Mouse (Mus musculus) cerebellum, adult 11 months (tissue): ENCODE measurements around the gene Scn1b.

Experiments
- DNase-seq: peaks from one replicate; pipeline ENCODE4 v3.0.0; 2022

The Scn1b gene

DNA sequence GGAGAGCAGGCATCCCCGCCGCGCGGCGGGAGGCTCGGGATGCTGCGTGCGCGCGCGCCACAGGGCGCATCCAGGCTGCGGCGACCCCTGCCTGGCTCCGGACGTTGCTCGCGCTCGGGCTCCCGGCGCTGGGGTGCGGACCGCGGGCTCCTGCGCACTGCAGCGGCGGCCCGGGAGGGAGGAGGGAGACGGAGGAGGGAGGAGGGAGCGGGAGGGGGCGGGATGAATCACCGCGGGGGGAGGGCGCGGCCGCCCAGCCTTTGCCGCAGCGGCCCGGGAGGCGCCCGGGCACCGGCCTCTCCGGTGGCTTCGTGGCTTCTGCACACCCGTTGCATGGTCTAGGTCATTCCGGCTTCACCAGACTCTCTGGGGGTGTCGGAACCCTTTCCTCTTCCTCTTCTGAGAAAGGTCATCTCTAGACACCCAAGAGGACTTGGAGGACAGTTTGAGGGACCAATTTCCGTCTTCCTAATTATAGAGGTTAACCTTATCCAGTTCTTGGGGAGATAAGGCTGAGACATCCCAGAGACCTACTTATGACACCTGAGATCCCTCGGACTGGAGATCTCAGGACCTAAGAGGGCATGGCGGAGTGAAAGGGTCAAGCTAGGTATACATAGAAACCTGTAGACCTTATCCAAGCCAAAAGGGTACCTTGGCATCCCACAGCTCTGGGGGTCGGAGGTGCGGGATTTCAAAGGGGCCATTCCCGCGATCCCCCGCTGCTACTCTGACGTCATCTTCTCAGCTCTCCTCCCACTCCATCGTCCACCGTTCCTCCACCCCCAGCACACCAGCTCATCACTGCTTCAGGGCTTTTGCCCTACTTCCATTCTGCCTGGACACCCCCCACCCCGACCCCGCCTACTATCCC lies at the start of gene Scn1b:
Scn1b (minus strand) TSS at position 153 of the 874 bp plus-strand sequence.
- peak; percentile 78 for DNase-seq

DNA sequence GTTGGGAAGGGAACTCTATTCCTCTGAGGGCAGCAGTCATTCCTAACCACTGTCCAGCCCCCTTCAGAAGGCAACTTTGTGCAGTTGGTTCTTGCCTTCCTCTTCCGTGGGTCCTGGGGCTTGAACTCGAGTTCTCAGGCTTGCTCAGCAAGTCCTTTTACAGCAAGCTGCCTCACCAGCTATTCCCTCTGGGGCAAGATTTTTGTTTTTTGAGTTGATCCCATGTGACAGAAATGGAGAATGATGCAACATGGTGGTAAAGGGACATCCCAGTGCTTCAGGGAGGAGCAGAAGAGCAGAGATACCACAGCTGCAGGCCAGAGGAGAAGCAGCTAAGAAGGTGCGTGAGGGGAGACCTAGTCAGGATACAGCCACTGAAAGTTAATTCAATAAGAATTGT lies 48.3 kb upstream of the Scn1b start:
- DNase-seq: no peak

DNA sequence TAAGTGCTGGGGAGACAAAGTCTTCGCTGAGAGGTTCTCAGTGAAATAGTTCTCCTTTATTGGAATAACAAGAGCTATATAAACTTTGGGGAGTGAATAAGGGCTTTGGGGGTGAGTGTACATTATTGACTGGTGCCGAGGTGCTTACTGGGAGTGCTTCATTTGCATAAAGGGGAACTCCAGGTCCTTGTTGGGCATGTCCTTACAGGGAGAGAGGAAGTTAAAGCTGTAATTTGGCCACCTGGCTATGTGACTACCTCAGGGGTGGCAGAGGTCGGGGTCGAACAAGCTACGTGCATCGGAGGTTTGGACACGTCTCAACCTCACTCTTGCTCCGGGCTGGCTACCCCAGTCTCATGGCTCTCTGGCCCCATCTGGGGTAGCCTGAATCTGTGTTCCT lies 47.7 kb upstream of the Scn1b start:
- DNase-seq: no peak

DNA sequence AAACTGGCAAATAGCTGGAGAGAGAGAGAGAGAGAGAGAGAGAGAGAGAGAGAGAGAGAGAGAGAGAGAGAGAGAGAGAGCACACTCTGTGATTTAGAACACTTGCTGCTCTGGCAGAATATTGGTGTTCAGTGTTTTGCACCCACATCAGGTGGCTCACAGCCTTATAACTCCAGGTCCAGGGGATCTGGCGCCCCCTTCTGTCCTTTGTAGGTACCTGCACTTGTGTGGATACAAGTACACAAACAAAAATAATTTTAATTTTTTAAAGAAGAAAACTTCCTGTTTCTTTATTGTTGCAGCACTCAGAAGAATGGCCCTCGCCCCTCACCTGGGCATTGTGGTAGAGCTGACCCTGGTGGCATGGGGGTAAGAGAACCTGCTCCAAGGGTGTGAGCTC lies 45.4 kb upstream of the Scn1b start:
- no peak for DNase-seq

DNA sequence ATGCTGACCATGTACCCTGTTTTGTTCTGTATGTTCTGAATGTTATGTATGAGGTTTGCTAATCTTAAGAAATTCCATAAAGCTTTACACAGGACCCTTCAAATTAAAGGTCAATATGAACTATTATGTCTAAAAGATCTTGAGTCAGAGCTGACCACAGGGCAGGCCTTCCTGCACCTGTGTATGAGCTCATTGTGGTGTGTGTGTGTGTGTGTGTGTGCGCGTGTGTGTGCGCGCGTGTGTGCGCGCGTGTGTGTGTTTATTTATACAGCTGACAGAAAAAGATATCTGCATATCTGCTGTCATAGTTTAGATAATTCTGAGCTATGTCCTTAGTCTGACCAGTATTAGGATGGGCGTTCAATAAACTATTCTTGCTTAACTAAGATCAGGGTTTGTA lies 43.7 kb upstream of the Scn1b start:
- no peak for DNase-seq

DNA sequence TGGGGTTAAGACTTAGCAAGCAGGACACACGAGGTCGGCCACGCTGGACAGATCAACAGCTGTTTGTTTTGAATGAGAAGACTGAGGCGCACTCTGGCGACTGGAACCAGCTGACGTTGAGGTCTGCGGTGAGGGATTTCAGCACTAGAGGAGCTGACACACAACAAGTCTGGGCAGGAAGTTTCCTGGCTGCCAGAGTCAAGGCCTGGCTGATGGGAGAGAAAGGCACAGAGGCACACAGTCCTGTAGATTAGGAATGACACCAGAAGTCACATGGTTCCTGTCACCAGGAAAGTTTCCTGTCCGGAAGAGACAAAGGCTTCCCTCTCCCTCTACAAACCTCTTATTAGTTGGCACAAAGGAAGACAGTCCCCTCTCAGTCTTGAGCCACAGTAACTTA lies 41.6 kb upstream of the Scn1b start:
- DNase-seq: no peak

DNA sequence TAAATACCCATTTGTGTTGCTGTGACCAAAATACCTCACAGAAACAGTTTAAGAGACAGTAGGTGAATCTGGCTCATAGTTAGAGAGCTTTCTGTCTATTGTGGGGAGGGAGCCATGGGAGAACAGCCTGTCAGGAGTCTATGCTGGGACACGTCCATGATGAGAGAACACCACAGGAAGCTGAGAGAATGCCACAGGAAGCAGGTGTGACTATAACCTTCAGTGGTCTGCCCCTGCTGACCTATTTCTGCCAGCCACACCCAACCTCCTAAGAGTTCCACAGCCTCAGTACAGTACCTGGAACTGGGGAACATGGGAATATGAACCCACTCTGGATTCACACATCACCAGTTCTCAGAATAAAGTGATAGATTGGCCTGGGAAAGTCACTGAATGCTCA lies 37.9 kb upstream of the Scn1b start:
- DNase-seq: no peak

DNA sequence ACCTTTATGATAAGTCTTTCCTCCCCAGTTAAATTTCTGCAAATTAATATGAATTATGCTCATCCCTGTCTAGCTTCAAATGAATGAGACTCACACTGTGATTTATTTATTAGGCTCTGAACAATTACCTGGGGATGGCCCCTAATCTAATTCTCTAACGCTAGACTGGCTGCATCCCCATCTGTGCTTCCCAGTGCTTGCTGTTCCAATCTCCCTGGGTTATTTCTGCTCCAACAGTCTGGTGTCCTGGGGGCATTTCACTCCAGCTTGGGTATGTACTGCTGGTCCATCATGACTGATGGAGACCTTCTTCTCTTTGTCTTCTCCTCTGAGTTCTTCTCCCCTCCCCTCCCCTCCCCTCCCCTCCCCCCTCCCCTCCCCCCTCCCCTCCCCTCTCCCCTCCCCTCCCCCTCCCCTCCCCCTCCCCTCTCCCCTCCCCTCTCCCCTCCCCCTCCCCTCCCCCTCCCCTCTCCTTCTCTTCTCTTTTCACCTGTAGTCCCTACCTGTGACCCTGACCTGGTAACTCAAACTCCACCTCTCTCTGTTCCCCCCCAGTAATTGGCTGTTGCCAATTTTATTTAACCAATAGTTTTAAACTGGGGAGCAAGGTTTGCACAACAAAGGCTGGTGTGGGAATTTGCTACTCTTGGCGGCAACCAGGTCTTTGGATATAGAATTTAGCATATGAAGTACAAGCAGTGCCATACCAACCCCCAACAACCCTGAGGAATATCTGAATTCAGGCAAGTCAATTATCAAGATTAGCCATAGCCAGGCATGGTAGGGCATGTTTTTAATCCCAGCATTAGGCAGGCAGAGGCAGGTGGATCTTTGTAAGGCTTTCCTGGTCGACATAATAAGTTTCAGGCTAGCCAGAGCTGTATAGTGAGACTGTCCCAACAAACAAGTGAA lies 37.1 kb upstream of the Scn1b start:
- DNase-seq: no peak

DNA sequence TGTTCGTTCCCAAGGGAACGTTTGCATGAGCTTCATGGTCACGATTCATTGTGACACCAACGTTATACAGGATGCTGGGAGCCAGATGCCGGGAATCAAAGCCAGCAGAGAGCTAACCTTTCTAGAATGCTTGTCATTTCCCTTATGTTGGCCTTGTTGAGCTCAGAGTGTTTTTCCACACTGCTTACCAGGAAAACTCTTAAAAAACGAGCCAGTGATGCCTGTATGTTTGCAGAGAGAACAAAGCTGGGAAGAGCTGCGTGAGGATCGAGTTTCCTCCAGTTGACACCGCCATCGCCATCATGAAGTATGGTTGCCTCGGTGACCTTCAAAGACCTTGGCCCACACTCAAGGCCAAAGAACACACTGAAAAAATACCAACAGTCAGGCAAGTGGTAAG lies 35.5 kb upstream of the Scn1b start:
- no peak for DNase-seq

DNA sequence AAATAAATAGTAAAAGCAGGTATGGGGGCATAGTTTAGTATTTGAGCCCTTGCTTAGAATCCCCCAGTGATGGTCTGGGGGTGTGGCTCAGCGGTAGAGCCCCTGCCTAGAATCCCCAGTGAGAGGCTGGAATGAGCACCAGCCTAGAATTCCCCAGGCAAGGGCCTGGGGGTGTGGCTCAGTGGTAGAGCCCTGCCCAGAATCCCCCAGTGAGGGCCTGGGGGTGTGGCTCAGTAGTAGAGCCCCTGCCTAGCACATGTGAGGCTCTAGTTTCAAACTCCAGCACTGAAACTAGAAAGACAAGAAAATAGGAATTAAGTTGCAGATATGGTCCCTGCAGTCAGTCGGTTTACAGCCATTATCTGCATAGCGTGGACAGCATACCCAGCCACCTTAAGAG lies 35.0 kb upstream of the Scn1b start:
- DNase-seq: no peak

DNA sequence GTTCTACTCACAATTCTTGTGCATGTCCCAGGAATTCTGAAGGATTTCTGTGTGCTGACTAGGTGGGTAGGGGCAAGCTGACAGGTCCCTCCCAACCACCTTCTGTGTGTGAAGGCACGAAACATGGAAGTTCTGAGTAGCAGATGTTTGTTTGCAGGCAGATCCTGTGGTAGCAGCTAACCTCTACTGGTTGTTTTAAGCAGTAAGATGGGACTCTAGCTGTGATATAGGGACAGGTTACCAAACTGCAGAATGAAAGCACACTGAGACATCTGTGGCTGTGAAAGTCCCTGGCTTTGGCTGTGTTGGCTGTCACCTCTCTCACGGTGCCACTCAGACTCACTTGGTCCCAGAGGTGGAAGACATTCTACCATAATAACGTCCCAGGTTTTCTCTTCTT lies 34.4 kb upstream of the Scn1b start:
- no peak for DNase-seq

DNA sequence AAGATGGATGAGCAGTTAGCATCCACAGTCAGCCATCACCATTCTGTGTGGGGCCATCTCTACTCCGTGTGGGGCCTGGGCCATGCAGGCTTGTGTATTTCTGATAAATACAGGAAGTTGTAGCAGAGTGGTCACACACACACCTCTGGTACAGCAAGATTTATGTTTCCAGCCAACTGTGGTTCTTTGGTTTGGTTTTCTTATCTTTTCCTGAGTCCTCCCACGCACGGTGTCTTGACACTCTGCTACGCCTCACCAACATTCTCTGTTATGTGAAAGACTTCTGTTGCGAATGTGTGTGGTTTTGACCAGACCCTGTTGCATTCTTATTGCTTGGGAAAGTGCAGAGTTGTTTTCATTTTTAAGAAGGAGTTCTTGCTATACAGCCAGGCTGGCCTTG lies 34.0 kb upstream of the Scn1b start:
- no peak for DNase-seq

DNA sequence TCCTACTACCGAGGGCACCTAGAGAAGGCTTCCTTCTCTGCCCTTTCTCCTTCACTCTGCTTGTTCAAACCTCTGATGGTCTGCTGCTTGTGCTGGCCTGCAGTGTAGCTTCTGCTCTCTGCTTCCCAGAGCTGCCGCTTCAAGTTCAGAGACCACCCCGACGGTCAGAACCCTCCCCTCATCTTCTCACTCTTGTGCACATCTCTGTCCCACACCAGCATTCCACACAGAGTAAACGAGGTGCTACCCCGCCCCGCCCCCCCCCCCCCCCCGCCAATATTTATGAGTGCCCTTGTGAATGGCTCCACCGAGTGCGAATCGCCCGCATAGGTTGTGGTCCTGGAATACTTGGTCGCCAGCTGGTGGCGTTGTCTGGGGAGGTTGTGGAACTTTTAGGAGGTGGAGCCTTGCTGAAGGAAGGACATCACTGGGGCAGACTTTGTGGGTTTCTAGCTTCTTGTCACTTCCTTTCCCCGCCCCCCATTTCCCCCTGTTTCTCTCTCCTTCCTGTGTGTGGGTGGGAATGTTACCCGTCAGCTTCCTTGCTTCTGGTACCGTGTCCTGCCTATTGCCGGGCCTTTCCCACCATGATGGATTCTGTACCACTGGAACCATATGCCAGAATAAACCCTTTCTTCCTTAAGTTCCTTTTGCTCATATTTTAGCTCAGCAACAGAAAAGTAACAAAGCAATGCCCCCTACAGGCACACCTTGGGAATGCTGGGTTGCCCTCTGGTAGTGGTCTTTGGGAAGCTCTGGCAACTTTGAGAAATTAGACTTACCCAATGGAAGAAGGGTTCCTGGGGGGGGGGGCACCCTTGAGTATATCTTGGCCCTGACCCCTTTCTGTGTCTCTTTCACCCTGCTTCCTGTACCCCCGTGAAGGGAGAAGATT lies 29.5 kb upstream of the Scn1b start:
- no peak for DNase-seq

DNA sequence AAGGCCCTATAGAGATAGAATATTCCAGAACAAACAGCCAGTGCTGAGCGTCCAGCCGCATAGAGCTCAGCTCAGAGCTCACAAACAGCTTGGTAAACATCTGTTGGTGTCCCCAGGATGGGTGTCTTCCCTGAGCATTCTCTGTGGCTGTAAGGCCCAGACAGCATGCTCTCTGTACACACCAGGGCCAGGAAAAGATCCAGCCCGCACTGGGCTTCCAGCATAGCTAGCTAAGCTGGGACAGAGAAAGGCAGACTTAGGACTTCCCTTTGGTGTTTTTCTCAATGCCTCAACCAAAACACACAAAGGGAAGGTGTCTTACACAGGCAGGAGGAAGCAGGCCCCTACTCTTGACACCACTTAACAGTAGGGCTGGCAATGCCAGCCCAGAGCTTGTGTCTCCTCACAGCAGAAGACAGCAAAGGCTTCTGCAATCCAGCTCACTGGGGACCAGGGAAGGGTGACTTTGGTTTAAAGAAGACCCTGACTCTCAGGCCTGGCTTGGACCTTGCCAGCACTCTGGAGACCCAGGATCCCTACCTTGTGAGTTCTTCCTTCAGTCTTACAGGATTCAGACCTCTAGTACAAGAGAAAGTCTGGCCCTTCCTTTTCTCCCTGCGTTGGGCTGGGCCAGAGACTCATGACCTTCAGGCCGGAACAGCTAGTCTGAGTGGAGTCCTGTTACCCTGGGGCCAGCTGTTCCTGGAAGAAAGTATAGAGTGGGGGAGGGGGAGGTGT lies 28.7 kb upstream of the Scn1b start, which contains the start of gene Gramd1a:
Gramd1a (minus strand) TSS at position 601 of the 738 bp plus-strand sequence.
- DNase-seq: no peak

DNA sequence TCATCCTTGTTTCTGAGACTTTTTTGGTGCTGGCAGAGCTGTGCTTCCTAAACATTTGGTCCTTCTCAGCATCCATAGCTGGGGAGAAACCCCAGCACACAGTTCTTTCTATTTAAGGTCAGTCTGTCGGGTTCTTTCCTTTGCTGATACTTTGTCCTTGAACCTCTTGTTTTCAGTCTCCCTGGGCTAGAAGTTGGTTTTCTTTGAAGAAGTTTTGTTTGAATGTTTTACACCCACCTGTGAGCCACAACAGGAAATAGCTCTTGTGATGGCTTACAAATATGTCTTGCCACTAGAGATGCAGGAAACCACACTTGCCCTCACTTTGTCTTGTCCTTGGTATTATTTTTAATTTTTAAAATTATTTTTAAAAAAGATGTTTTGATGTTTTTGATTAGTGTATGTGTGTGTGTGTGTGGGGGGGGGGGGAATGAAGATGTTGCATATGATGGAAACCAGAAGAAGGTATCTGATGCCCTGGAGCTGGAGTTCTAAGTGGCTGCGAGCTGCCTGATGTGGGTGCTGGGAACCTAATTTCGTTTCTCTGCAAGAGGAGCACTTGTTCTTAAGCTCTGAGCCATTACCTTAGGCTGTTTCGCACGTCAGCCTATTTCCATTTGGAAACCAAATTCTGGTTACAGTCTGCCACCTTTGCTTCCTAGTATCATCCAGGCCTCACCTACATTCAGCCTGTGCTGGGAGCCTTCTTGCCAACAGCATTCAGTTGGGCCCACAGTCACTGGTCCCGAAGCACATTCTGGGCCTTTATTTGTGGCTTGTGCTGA lies 26.9 kb upstream of the Scn1b start:
- DNase-seq: no peak

DNA sequence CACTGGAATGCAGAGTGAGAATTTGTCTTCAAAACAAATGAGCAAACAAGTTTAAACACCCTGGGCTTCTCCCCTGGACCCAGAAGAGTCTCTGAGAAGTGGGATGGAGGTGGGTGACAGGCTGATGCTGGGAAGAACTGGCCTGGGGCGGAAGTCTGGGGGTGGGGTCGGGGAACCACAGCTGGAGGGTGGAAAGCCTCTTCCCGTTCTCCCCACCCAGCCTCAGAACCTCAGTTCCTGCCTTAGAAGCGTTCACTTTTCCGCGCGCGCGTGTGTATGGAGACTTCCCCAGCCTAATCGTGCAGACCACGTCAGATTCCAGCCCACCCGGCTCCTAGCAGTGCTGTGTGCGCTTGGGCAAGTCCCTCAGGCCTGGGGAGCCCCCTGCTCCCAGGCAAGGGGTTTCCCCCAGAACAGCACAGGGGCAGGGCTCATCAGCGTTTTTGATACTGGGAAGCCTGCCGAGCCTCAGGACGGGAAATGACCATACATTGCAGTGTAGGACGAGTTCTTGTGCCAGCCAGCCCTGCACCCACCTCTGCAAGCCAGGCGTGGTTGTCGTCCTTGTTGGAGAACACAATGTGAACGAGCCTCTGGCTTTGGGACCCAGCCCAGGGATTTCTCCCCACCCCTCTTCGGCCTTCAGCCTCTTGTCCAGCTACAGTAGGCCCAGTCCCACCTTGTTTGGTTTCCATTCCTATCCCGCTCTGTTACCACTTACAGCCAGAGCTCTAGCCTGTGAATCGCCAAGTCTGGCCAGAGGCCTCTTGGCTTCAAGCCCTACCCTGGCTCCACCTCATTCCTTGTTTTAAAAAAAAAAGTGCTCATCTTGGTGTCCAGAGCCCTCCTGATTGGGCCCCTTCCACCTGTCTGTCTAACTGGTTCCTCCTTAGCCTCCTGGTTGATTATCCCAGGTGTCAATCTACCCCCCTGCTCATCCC lies 24.8 kb upstream of the Scn1b start:
- DNase-seq: peak; percentile 54

DNA sequence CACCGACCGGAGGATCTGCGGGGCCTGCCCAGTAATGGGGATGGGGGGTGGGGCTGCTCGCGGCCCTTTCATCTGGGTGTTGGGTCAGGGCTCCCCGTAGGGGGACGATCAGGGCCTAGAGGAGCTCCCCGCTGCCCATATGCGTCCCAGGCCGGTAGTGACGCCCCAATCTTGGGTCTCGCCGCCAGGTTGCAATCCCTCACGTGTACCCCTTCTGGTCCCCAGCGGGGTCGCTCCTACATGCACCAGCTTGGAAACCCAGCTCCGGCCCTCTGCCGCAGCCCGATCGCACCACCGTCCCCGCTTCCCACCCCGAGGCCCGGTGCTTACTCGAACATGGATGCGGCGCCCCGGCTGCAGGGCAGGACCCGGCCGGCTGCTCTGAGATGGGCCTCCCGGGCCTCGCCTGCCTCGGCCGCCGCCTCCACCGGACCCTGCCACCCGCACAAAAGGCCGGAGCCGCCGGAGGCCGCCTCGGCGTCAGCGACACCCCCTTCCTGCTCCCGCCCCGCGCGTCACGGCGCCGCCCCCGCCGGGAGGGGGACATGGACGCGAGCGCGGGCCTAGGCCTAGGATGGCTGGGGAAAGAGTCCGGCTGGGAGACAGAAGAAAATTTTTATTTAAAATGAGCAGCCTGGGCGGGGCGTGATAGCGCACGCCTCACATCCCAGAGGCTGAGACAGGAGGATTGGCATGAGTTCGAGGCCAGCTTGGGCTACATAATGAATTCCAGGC lies 23.9 kb upstream of the Scn1b start:
- peak; percentile 87 for DNase-seq

DNA sequence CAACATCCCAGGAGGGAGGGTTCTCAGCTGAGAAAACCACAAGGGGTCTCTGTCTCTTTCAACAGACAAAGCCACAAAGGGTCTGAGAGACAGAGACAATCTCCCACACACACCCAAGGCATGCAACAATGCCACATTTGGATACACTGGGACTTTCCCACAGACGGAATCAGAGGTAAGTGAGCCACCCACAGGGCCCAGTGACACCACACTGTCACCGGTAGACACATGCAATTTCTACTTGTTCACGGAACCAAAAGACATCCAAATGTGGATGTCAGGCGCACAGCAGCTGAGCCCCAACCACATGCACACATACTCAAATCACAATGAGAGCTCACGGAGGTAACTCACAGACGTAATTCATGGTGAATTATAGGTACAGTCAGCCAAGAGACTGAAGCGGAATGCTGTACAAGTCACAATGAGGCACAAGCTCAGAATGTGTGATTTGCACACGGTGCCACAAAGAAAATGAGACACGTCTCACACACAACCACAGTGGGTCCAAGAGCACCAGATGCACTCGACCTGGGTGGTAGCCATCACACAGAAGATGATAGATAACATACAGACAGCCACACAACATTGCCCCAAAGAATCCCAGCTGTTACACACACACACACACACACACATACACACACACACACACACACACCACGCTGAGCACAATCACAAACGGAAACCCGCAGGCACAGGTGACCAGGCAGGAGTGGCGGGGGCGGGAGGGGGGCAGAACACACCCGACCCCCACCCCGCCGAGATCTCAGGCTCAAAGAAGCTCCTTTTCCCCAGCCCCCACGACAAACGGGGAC lies 23.2 kb upstream of the Scn1b start:
- no peak for DNase-seq
